Mouse (Mus musculus): ENCODE results near the gene Plce1.
A peak's percentile ranks its signal among the peaks of the same experiment; 100 is the strongest.

DNA sequence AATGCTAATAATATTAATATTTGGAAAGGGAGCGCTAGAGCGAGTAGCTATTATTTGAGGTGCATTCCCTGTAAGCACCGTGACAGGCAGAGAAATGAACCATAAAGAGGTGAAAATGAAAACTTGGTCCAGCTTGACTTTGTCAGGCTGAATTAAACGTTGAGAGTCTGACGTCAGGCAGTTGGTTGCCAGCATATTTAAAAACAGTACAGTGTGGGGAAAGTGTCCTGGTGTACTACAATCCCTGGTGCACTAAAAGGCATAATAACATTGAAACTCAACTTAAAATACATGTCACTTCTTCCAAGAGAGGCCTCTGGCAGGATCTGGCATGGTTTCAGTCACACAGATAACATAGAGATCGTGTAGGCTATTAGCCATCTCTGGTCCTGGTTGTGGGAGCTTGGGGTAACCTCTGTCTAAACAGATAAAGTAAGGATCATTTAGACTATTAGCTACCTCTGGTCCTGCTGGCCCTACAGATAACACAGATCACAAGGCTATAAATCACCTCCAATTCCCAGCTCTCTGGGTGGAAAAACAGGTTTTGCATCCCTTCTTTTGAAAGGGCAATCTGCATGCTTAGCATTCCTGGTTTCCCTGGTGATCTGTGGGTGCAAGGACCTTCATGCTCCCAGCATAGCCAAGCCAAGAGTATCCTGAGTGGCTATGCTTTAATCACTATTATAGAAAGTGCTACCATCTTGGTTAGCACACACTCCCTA lies 164.1 kb downstream of the Plce1 start:
- TF ChIP-seq EP300 (IDR thresholded peaks at IDR 0.05) = peak; percentile 86
- no peak for TF ChIP-seq CTCF (IDR thresholded peaks at IDR 0.05)

Data from lung, postnatal 0 days (tissue).